Mouse (Mus musculus) monocyte, adult 5-6 weeks (primary cell): ENCODE data around the gene Fam189a1. TPM values are rescaled to one million over a fixed set of nuclear protein-coding genes. Genes with fewer than 3 reads are reported as not detected.

Source experiments
- ATAC-seq: fragments of 153-309, 156-312 bp; replicated peaks from 2 replicates; pipeline ENCODE4 v1.8.0; 2017; ENCODE audit warnings: mild to moderate bottlenecking; ENCODE audit not compliant: low TSS enrichment, insufficient number of reproducible peaks, severe bottlenecking, poor library complexity, low FRiP score
- total RNA-seq: library from RNA; stranded (forward); fragments of 200-1000, 200-491, 200-594 nt; gene quantifications from 3 replicates; pipeline ENCODE4 v1.2.3, GENCODE M21; 2017

The Fam189a1 gene
- total RNA-seq, 1 experiment from 2014 or later: not detected

DNA sequence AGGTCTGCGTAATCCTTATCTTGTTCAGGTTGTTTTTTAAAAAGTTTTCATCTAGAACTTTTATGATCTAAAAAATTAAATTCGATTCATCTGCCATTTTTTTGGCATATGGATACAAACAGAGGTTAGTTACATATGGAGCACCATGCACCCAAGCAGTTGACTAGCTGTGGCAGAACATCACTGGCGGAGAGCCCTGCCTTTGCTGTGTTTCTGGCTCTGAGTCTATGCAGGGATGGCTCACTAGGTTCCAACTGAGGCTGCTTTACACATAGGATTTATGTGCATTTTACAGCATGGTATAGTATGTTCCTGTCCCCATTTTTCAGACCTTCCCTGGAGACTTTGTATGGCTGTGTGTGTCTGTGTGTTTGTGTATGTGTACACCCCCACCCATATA lies 433.1 kb downstream of the Fam189a1 start:
- ATAC-seq: no peak

DNA sequence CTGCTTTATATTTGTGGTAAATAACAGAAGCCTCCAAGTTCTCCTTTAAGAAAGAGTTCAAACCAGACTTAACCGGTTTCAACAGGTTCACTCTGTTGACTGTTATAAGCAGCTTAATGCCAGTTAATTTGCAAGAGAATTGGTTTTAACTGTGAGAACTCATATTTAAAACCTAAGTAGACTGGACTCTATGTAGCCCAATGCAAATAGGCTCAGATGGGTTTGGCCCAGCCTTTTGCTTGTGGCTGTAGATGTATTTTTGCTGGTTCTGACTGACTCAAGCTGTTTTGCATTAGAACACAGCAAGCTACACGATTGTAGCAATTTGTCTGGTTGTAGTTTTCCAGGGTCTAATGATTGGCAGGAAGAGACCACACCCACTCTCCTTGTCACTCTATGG lies 440.1 kb downstream of the Fam189a1 start:
- ATAC-seq: no peak

DNA sequence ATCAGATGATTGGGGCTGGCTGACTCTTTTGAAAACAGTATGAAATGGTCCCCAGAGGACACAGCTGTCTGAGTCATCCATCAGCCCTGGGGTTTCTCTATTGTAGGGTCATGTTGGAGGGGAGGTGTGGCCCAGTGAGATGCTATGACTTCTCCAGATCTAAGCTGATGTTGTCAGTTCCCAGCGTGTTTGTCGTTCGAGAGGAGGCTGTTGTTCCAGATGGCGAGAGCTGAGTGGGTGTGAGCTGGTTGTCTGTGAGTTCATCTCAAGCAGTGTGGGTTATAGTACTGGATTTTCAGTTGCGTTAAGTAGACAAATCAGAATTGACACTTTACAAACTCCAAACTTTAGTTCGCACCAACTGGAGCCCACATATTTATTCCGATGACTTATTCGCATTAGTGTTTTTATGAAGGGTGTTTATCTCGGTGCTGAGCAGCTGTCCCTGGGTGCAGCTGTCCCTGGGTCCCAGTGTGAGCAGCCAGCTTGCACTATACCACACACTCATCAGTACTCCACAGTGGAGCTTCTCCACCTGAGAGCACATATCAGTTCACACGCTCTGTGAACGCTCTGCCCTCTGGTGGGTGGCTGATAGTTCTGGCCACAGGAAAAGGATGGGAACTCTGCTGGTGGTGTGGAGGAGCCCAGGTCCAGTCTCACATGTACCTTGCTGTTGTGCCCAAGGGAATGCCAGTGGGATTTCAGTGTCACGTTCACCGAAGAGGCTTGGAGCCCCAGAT lies 446.7 kb downstream of the Fam189a1 start:
- ATAC-seq: no peak

DNA sequence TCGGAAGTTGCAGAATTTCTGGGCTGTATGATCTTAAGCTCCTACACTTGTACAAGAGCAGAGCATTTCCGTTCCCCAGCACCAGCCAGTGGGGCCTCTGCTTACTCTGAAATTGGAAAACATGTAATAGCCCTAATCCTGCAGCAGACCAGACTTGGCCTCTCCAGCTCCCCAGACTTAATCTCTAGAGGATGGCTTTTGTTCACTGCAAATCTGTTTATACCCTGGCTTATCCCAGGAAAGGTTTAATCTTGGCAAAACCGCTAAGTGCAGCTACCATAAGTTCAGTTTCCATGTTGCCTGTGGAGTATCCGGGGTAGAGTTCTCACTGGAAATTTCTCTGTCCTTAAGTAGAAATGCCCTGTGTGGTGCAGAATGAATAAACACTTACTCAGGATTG lies 448.2 kb downstream of the Fam189a1 start:
- no peak for ATAC-seq
